Mouse (Mus musculus): ENCODE data around the gene Cyp46a1. TPM values are rescaled to one million over a fixed set of nuclear protein-coding genes. Genes with fewer than 3 reads are reported as not detected.

The Cyp46a1 gene
- total and polyA plus RNA-seq, 3 experiments = not detected

- TF ChIP-seq ZKSCAN1 (IDR thresholded peaks at IDR 0.05; ENCODE audit: low read depth, low read length) (no peak), USF1 (IDR thresholded peaks at IDR 0.05; ENCODE audit: low read depth, low read length) (no peak), NRF1 (IDR thresholded peaks at IDR 0.05; ENCODE audit: insufficient read depth, low read depth, low read length, poor library complexity, severe bottlenecking) (no peak), BHLHE40 (IDR thresholded peaks at IDR 0.05; ENCODE audit: borderline replicate concordance, low read depth, low read length) (no peak), HCFC1 (IDR thresholded peaks at IDR 0.05; ENCODE audit: low read depth, low read length) (no peak), GATA1 (IDR thresholded peaks at IDR 0.05; ENCODE audit: low read depth, low read length) (no peak), MAZ (IDR thresholded peaks at IDR 0.05; ENCODE audit: low read depth, low read length) (no peak), NELFE (IDR thresholded peaks at IDR 0.05; ENCODE audit: low read depth, low read length) (no peak), MYC (IDR thresholded peaks at IDR 0.05; ENCODE audit: low read depth, low read length) (no peak), CHD2 (IDR thresholded peaks at IDR 0.05; ENCODE audit: low read length) (no peak), POLR2AphosphoS2 (IDR thresholded peaks at IDR 0.05; ENCODE audit: low read length) (no peak), MAFK (IDR thresholded peaks at IDR 0.05; ENCODE audit: borderline replicate concordance, low read depth, low read length) (no peak), EP300 (IDR thresholded peaks at IDR 0.05; ENCODE audit: low read depth in 1 of 2, low read length in 2 of 2) (no peak)
- no peaks in the 10 kb centered on the region for H3K4me1 ChIP-seq (ENCODE audit: control insufficient read depth in 1 of 2, insufficient read depth in 2 of 2, low read length in 2 of 2)
- H3K27me3 ChIP-seq (ENCODE audit: control insufficient read depth in 1 of 2, insufficient read depth in 2 of 2, low read length in 2 of 2) = no peaks in the 10 kb centered on the region
- no peak overlapping the region for H3K9ac ChIP-seq (ENCODE audit: control insufficient read depth, low read depth, low read length, poor library complexity, severe bottlenecking)
- H3K4me3 ChIP-seq (ENCODE audit: control insufficient read depth in 1 of 2, insufficient read depth in 1 of 2, low read depth in 2 of 2, low read length in 2 of 2) = no peak overlapping the region
- no peaks in the 10 kb centered on the region for H3K79me2 ChIP-seq (ENCODE audit: control insufficient read depth, insufficient read depth, low read length, poor library complexity)
- no peak for DNase-seq (ENCODE audit: low read depth, low spot score)
- H3K9me3 ChIP-seq (replicated peaks; ENCODE audit: insufficient read depth, low read length) = no peaks in the 10 kb centered on the region
- H3K36me3 ChIP-seq (ENCODE audit: control insufficient read depth in 1 of 2, insufficient read depth in 2 of 2, low read length in 2 of 2) = no peaks in the 10 kb centered on the region
- H3K27ac ChIP-seq (ENCODE audit: control insufficient read depth, low read depth, low read length) = no peak overlapping the region
Measured at GRCm38 (mm10) chr12:108333481-108333882, 699 bp upstream of the Cyp46a1 start.

- no peak for DNase-seq (ENCODE audit: low read depth, low spot score)
- Histone ChIP-seq H3K4me3 (ENCODE audit: control insufficient read depth in 1 of 2, insufficient read depth in 1 of 2, low read depth in 2 of 2, low read length in 2 of 2) (no peak overlapping the region), H3K9ac (ENCODE audit: control insufficient read depth, low read depth, low read length, poor library complexity, severe bottlenecking) (no peak overlapping the region), H3K27me3 (ENCODE audit: control insufficient read depth in 1 of 2, insufficient read depth in 2 of 2, low read length in 2 of 2) (no peaks in the 10 kb centered on the region), H3K4me1 (ENCODE audit: control insufficient read depth in 1 of 2, insufficient read depth in 2 of 2, low read length in 2 of 2) (no peaks in the 10 kb centered on the region), H3K79me2 (ENCODE audit: control insufficient read depth, insufficient read depth, low read length, poor library complexity) (no peaks in the 10 kb centered on the region), H3K36me3 (ENCODE audit: control insufficient read depth in 1 of 2, insufficient read depth in 2 of 2, low read length in 2 of 2) (no peaks in the 10 kb centered on the region), H3K27ac (ENCODE audit: control insufficient read depth, low read depth, low read length) (no peak overlapping the region), H3K9me3 (replicated peaks; ENCODE audit: insufficient read depth, low read length) (no peaks in the 10 kb centered on the region)
- TF ChIP-seq POLR2A (IDR thresholded peaks at IDR 0.05; ENCODE audit: control insufficient read depth in 1 of 2, insufficient read depth in 1 of 2, low read depth in 1 of 2, low read length in 2 of 2, poor library complexity in 1 of 2) = no peak
- TF ChIP-seq TAL1 (IDR thresholded peaks at IDR 0.05; ENCODE audit: low read length) = no peak
- no peak for TF ChIP-seq USF2 (IDR thresholded peaks at IDR 0.05; ENCODE audit: borderline replicate concordance in 1 of 2, insufficient read depth in 1 of 2, low read depth in 1 of 2, low read length in 2 of 2)
- no peak for TF ChIP-seq ZNF384 (IDR thresholded peaks at IDR 0.05; ENCODE audit: low read depth, low read length)
- no peak for TF ChIP-seq BHLHE40 (IDR thresholded peaks at IDR 0.05; ENCODE audit: borderline replicate concordance, low read depth, low read length)
- no peak for TF ChIP-seq GABPA (IDR thresholded peaks at IDR 0.05; ENCODE audit: low read depth, low read length)
- TF ChIP-seq RCOR1 (IDR thresholded peaks at IDR 0.05; ENCODE audit: low read depth, low read length) = no peak
- TF ChIP-seq MAFK (IDR thresholded peaks at IDR 0.05; ENCODE audit: borderline replicate concordance, low read depth, low read length) = no peak
- TF ChIP-seq MEF2A (IDR thresholded peaks at IDR 0.05; ENCODE audit: extremely low read depth, insufficient replicate concordance, low read depth, low read length, poor library complexity, severe bottlenecking) = no peak
- no peak for TF ChIP-seq MYC (IDR thresholded peaks at IDR 0.05; ENCODE audit: low read depth, low read length)
- TF ChIP-seq SMC3 (IDR thresholded peaks at IDR 0.05; ENCODE audit: low read depth, low read length) = no peak
- TF ChIP-seq ZKSCAN1 (IDR thresholded peaks at IDR 0.05; ENCODE audit: low read depth, low read length) = no peak
- TF ChIP-seq NRF1 (IDR thresholded peaks at IDR 0.05; ENCODE audit: insufficient read depth, low read depth, low read length, poor library complexity, severe bottlenecking) = no peak
- TF ChIP-seq CHD1 (IDR thresholded peaks at IDR 0.05; ENCODE audit: low read depth, low read length) = no peak
- TF ChIP-seq MAZ (IDR thresholded peaks at IDR 0.05; ENCODE audit: low read depth, low read length) = no peak
- TF ChIP-seq MAX (IDR thresholded peaks at IDR 0.05; ENCODE audit: low read length) = no peak
Measured at GRCm38 (mm10) chr12:108334529-108334928, 348 bp downstream of the Cyp46a1 start.

All from MEL (cell line).